Comparison of ENCODE assay signal across 9 mouse cellular contexts in genomic region chr6:124757351-124757880, GRCm38 (mm10). TPM values are rescaled to one million over a fixed set of nuclear protein-coding genes. Genes with fewer than 3 reads are reported as not detected.
DNase-seq lines count a peak whose midpoint lies in the region; ATAC-seq and TF ChIP-seq lines count a peak whose summit lies in the region.
"Had no signal": no experiment of that assay in that cellular context is flagged by ENCODE, and none has a peak within 500 bp of the region (broad histone marks: within the 10 kb centered on the region; RNA-seq: fewer than 3 reads in every experiment).

No protein-coding gene starts in this region.

- no peaks in the 10 kb centered on the region for H3K9me3 ChIP-seq in hindbrain, embryonic 11.5 days (ENCODE audit: control insufficient read depth, low read length)
- no peaks in the 10 kb centered on the region for H3K9me3 ChIP-seq in midbrain, embryonic 12.5 days

- no peaks in the 10 kb centered on the region for H3K27me3 ChIP-seq in kidney, adult 2 months (replicated peaks; ENCODE audit: control insufficient read depth, insufficient read depth, low read length)
- no peaks in the 10 kb centered on the region for H3K27me3 ChIP-seq in hindbrain, embryonic 11.5 days (ENCODE audit: control insufficient read depth, insufficient read depth, low read length)
- H3K27me3 ChIP-seq in midbrain, embryonic 12.5 days, result no peaks in the 10 kb centered on the region

- WGBS in kidney, adult 2 months, result 25% methylated on average over 5 of the region's 5 CpGs
- WGBS in hindbrain, embryonic 11.5 days, result 9% methylated on average over 5 of the region's 5 CpGs
- WGBS in midbrain, embryonic 12.5 days, result under 1% methylated on average over 5 of the region's 5 CpGs

- H3K9ac ChIP-seq in hindbrain, embryonic 11.5 days (ENCODE audit: low read depth, low read length), result peak overlapping the region; percentile 88
- H3K9ac ChIP-seq in midbrain, embryonic 12.5 days (replicated peaks), result peak overlapping the region; percentile 97

- peak overlapping the region; percentile 79 for H3K4me2 ChIP-seq in hindbrain, embryonic 11.5 days (replicated peaks; ENCODE audit: low read depth, low read length)
- H3K4me2 ChIP-seq in midbrain, embryonic 12.5 days (replicated peaks), result peak overlapping the region; percentile 64

- H3K36me3 ChIP-seq in kidney, adult 2 months (ENCODE audit: control insufficient read depth, insufficient read depth, low read length), result no peaks in the 10 kb centered on the region
- H3K36me3 ChIP-seq in hindbrain, embryonic 11.5 days (ENCODE audit: control insufficient read depth, insufficient read depth, low read length), result no peaks in the 10 kb centered on the region
- no peaks in the 10 kb centered on the region for H3K36me3 ChIP-seq in midbrain, embryonic 12.5 days

- peak overlapping the region; percentile 81 for H3K27ac ChIP-seq in kidney, adult 2 months (ENCODE audit: insufficient read depth, low read depth, low read length)
- H3K27ac ChIP-seq in hindbrain, embryonic 11.5 days (ENCODE audit: low read depth, low read length), result peak overlapping the region; percentile 96
- peak overlapping the region; percentile 98 for H3K27ac ChIP-seq in midbrain, embryonic 12.5 days (replicated peaks)

- ATAC-seq in hindbrain, embryonic 11.5 days (ENCODE audit: low FRiP score), result peak; percentile 1; the same call in 1 of the 2 replicates
- ATAC-seq in midbrain, embryonic 12.5 days (ENCODE audit: low FRiP score, low read depth), result no peak
- no peak for ATAC-seq in activated CD4-positive, CD25-positive, alpha-beta regulatory T cell, adult 4 months

- DNase-seq in kidney, adult 2 months, result no peak
- DNase-seq in kidney, adult 18-20 months, result no peak
- peak; percentile 60 for DNase-seq in Muller cell, postnatal 12 days (ENCODE audit: inconsistent ontology term)
- DNase-seq in hindbrain, embryonic 11.5 days (ENCODE audit: low spot score), result no peak
- DNase-seq in spleen, postnatal 14 days (ENCODE audit: low spot score in 2 of 2), result no peak
- DNase-seq in gastrocnemius, postnatal 4 days (ENCODE audit: low spot score in 2 of 2), result no peak

- TF ChIP-seq CTCF in kidney, adult 2 months (conservative IDR thresholded peaks at IDR 0.05; ENCODE audit: insufficient read depth, insufficient read length, low read depth, low read length), result no peak

- TF ChIP-seq POLR2A in kidney, adult 2 months (IDR thresholded peaks at IDR 0.05; ENCODE audit: low read depth, low read length), result no peak

- peaks cover 22% of the 10 kb centered on the region for H3K4me1 ChIP-seq in kidney, adult 2 months (ENCODE audit: control insufficient read depth, insufficient read depth, low read length)
- peaks cover 9% of the 10 kb centered on the region for H3K4me1 ChIP-seq in hindbrain, embryonic 11.5 days (replicated peaks; ENCODE audit: control insufficient read depth, insufficient read depth, low read length)
- peaks cover 49% of the 10 kb centered on the region for H3K4me1 ChIP-seq in midbrain, embryonic 12.5 days

- peak overlapping the region; percentile 91 for H3K4me3 ChIP-seq in kidney, adult 2 months (ENCODE audit: insufficient read depth, low read depth, low read length)
- peak overlapping the region; percentile 88 for H3K4me3 ChIP-seq in hindbrain, embryonic 11.5 days (ENCODE audit: low read depth, low read length)
- peak overlapping the region; percentile 91 for H3K4me3 ChIP-seq in midbrain, embryonic 12.5 days

RNA-seq across cellular contexts. Expression of gene Atn1, which starts 1.1 kb away (rescaled TPM):
- 49.1 and 65.4 TPM in 2 replicates for polyA plus RNA-seq in kidney, adult 2 months (2012; rRNA removed)
- 9.2 and 12.7 TPM in 2 replicates for polyA plus RNA-seq in hindbrain, embryonic 11.5 days (2014; fragmentation: Nextera tagmentation; extraction: Ambion mirVana)
- polyA plus RNA-seq in midbrain, embryonic 12.5 days (2016; fragmentation: Nextera tagmentation; extraction: Ambion mirVana), result 15.6 and 18.0 TPM in 2 replicates
- 10 to 100 TPM; 52.9 to 66.5 TPM for total RNA-seq in gastrocnemius, postnatal 4 days (2021)
- polyA plus RNA-seq in activated CD4-positive, CD25-positive, alpha-beta regulatory T cell, adult 4 months (2017; shearing (Covaris generic)), result 1 to 10 TPM; 3.3 to 5.7 TPM

RNA-seq across cellular contexts. Expression of gene Gm45234, which starts 1.6 kb away (rescaled TPM):
- polyA plus RNA-seq in kidney, adult 2 months (2012; rRNA removed), result not detected in 2 replicates
- polyA plus RNA-seq in hindbrain, embryonic 11.5 days (2014; fragmentation: Nextera tagmentation; extraction: Ambion mirVana), result not detected in 2 replicates
- not detected in 2 replicates for polyA plus RNA-seq in midbrain, embryonic 12.5 days (2016; fragmentation: Nextera tagmentation; extraction: Ambion mirVana)
- total RNA-seq in gastrocnemius, postnatal 4 days (2021), result under 1 TPM in 1 of 2 experiments, not detected in 1; 0.83 TPM
- not detected for polyA plus RNA-seq in activated CD4-positive, CD25-positive, alpha-beta regulatory T cell, adult 4 months (2017; shearing (Covaris generic))
- total RNA-seq: hematopoietic stem cell, adult 5-6 weeks had no signal

RNA-seq across cellular contexts. Expression of gene Eno2, which starts 12.1 kb away (rescaled TPM):
- 2.6 and 3.2 TPM in 2 replicates for polyA plus RNA-seq in kidney, adult 2 months (2012; rRNA removed)
- 5.9 and 7.1 TPM in 2 replicates for polyA plus RNA-seq in hindbrain, embryonic 11.5 days (2014; fragmentation: Nextera tagmentation; extraction: Ambion mirVana)
- polyA plus RNA-seq in midbrain, embryonic 12.5 days (2016; fragmentation: Nextera tagmentation; extraction: Ambion mirVana), result 9.0 and 9.4 TPM in 2 replicates
- total RNA-seq in gastrocnemius, postnatal 4 days (2021), result 1 to 10 TPM; 6.0 to 6.5 TPM
- 1 to 10 TPM; 4.4 to 4.7 TPM for polyA plus RNA-seq in activated CD4-positive, CD25-positive, alpha-beta regulatory T cell, adult 4 months (2017; shearing (Covaris generic))

RNA-seq across cellular contexts. Expression of gene Grcc10, which starts 16.2 kb away (rescaled TPM):
- polyA plus RNA-seq in kidney, adult 2 months (2012; rRNA removed), result 387 and 474 TPM in 2 replicates
- polyA plus RNA-seq in hindbrain, embryonic 11.5 days (2014; fragmentation: Nextera tagmentation; extraction: Ambion mirVana), result 553 and 590 TPM in 2 replicates
- polyA plus RNA-seq in midbrain, embryonic 12.5 days (2016; fragmentation: Nextera tagmentation; extraction: Ambion mirVana), result 523 and 554 TPM in 2 replicates
- 100 to 1,000 TPM; 177 to 209 TPM for total RNA-seq in gastrocnemius, postnatal 4 days (2021)
- polyA plus RNA-seq in activated CD4-positive, CD25-positive, alpha-beta regulatory T cell, adult 4 months (2017; shearing (Covaris generic)), result 100 to 1,000 TPM; 529 to 630 TPM

RNA-seq across cellular contexts. Expression of gene Ptpn6, which starts 18.9 kb away (rescaled TPM):
- polyA plus RNA-seq in kidney, adult 2 months (2012; rRNA removed), result 21.5 and 31.7 TPM in 2 replicates
- 7.1 and 7.9 TPM in 2 replicates for polyA plus RNA-seq in hindbrain, embryonic 11.5 days (2014; fragmentation: Nextera tagmentation; extraction: Ambion mirVana)
- polyA plus RNA-seq in midbrain, embryonic 12.5 days (2016; fragmentation: Nextera tagmentation; extraction: Ambion mirVana), result 5.2 and 5.6 TPM in 2 replicates
- total RNA-seq in gastrocnemius, postnatal 4 days (2021), result 1 to 10 TPM; 4.6 to 6.4 TPM
- 100 to 1,000 TPM; 138 to 144 TPM for polyA plus RNA-seq in activated CD4-positive, CD25-positive, alpha-beta regulatory T cell, adult 4 months (2017; shearing (Covaris generic))
